Mouse (Mus musculus): ENCODE results near the gene Rpap1.
A peak's percentile ranks its signal among the peaks of the same experiment; 100 is the strongest.

Rpap1 gene

DNA sequence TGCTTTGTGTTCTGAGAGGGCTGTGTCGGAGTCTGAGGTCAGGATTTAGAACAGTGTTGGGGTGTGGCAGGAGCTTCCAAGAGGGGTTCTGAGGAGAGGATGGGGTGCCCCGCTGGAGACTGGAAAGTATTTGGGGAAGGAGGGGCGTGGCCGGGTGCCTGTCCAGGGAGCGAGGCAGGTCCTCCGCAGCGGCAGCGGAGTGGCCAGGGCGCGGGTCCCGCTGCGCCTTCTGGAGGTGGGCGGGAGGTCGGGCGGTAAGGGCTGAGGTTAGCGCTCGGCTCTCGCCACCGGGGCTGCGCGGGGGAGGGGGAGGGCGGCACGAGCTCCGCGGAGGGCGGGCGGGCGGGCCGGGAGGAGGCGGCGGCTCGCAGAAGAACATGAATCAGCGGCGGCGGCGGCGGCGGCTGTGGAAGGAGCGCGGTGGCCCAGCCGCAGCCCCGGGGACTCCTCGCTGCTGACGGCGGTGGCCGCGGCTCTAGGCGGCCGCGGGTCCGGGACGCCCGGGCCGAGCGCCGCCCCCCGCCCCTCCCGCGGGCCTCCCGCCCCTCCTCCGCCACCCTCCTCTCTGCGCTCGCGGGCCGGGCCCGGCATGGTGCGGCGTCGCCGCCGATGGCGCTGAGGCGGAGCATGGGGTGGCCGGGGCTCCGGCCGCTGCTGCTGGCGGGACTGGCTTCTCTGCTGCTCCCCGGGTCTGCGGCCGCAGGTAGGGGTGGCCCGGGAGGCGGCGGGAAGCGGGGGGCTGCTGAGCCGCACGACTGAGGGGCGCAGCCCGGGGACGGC lies 12.0 kb upstream of the Rpap1 start:
- peak; percentile 69 for DNase-seq (ENCODE audit: low spot score)

DNA sequence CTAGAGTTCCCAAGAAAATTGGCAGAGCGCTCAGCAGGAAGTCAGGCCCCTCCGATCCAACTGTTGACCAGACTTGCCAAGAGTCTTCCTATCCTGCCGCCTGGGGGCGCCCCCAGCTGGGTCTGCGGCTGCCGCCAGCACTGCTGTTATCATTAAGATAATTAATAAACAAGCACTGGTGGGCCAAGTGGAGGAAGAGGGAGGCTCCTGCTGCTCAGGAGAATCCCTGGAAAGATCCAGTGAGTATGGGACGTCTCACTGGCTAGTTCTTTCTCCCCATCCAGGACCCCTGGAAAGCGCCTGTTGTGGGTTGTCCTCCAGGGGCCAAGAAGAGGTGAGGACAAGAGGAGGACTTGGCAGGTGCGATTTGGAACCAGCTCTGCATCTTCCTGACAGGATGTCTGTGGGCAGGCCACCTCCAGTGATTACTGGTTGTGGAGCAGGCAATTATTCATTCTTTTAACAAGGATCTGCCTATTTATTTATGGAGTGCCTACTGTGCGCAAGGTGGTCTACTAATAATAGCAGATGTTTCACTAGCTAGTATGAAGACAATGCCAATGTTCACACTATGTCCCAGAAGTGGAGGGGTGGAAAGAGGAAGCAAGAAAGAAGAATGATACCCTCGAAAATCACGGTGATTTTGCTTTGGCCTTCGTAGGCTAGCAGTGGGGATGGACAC lies 11.1 kb upstream of the Rpap1 start:
- peak; percentile 81 for DNase-seq (ENCODE audit: low spot score)

DNA sequence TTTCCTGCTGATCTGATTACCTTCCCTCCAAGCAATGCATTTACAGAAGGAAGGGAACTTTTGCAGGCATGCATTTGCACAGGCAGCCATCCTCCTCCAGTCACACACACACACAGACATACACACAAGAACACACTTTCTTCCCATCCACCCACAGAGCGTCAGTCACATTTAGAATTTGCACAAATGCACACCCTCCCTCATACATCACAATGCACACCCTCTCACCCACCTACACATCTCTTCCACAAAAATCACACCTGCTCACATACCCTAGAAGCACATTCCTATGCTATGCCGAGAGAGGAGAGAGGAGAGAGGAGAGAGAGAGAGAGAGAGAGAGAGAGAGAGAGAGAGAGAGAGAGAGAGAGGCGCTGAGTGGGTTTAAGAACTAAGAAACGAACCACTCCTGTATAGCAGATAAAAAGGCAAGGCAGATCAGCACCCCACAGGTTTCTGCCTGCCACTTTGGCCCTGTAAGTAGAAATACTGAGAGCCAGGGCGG lies 10.0 kb upstream of the Rpap1 start, which contains the start of gene Tyro3:
Gene Tyro3 (plus strand): TSS at position 455 of the 505 bp plus-strand sequence.
- no peak for DNase-seq (ENCODE audit: low spot score)

DNA sequence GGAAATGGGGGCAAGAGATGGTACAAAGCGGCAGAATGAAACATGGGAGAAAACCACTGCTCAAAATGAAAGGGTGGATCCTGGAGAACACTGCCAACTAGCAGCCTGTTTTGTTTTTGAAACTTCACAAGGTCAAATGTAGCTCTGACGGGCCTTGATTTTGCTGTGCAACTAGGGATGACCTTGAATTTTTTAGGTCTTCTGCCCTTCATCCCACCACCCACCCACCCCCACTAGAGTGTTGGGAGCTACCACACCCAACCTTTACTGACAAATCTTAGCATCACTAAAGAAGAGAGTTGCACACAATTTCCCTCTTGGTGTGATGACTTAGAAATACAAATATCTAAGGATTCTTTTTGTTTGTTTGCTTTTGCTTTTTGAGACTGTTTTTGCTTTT lies 2.7 kb upstream of the Rpap1 start:
- DNase-seq (ENCODE audit: low spot score): no peak

DNA sequence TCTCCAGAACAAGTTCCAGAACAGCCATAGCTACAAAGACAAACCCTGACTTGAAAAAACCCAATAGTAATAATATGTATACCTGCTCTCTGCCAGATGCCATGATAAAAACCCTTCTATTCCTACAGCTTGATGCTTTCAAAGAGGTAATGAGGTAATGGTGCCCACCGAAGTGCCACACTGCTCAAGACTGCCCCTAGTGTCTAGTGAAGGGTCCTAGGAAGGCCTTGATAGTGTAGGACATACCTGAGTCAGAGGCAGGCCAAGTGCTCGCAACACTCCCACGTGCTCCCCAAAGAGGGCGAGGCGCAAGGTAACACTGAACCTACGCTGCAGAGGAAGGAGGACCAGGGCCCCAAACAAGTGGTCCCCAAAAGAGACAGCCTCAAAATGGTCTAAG lies 20.1 kb downstream of the Rpap1 start:
- DNase-seq (ENCODE audit: low spot score): no peak

DNA sequence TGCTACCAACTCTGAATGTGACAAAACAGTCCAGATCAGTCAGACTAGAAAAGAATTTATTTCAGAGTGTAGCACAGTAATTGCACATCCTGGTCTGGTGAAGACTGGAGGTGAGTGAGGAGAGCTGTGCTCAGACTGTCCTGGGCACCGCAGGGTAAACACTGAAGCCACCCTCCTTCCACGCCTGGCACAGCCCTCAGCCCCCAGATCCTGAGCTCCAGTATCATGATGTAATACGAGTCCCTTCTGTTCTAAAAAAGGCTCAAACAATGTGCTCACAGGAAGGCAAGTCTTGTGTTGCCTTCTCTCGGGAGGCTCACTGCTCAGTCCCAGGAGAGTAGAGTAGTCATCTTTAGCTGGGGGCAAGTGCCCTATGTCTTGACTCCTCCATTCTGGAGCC lies 23.4 kb downstream of the Rpap1 start:
- DNase-seq (ENCODE audit: low spot score): no peak

DNA sequence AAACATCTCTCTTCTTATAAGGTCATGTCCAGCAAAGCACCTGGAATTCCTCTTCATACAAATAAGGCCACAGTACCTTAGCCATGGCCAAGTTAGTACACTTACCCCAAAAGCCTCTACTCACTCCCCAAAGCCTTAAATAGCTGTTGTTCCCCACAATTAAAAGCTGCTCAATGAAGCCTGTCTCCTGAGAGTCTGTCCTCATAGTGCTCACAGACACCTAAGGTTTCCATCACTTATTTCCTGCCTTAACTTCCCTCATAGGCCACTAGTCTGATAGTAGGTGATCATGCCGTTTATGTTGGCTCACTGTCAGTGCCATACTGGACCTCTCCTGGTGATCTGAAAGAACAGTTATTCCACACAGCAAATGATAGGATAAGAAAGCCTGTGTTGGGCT lies 25.1 kb downstream of the Rpap1 start:
- DNase-seq (ENCODE audit: low spot score): no peak

DNA sequence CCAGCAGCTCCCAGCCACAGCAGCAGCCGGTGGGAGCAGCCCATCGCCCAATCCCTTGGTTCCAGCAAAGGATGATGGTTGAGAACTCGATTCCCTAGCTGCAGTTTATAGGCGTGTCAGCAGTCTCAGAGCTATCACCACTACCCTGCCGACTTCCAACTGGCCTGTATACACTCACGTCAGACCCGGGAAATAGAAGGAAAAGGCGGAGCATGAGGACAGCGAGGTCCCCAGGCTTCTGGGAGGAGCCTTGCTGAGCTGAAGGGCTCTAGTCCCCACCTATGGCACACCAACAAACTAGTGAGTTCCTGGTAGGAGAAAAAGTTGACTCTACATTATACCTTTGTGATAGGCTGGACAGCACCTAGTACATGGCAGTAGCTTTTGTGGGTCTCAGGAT lies 27.1 kb downstream of the Rpap1 start, which contains the start of gene Ltk:
Gene Ltk (minus strand): TSS at position 181 of the 400 bp plus-strand sequence.
- DNase-seq (ENCODE audit: low spot score): no peak

DNA sequence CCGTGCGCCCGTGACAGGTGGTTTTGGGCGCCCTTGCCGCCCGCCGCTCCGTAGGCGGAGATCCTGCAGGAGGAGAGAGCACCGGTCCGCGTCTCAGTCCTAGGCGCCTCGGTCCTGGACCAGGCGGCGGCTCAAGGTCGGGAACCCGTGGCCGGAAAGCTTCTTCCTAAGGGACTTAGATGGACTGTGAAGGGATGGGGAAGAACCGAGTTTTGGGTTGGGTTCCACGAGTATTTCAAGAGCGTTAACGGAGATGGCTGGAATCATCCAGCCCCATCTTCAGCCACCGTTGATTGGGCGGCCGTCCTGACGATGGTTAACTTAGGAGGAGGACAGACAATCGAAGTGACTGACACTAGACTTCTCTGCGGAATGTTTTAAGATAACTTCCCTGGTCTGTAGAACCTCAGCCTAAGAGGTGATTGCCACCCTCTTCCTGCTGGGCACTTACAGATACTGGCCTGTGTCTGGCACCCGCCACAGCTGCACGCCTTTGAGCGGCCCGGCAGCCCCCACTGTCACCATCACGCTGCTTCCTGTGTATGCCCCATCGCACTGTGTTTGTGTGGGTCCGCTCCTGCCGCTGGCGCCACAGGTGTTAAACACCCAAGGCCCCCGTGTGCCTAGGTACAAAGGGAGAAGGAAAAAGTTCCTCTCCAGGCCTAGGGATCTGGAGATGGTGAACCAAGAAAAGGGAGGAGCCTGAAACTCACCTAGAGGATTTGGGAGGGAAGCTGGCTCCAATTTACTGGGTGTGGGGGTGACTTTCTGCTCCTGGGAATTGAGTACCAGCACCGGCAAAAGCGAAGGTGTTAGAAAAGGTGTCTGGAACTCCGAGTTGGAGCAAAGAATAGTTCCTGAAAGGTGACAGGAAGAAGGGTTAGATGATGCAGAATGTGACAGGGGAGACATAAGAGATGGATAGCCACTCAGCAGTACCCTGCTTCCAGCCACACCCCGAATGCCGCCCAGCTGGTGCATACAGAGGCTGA lies 28.2 kb downstream of the Rpap1 start:
- DNase-seq (ENCODE audit: low spot score): no peak

DNA sequence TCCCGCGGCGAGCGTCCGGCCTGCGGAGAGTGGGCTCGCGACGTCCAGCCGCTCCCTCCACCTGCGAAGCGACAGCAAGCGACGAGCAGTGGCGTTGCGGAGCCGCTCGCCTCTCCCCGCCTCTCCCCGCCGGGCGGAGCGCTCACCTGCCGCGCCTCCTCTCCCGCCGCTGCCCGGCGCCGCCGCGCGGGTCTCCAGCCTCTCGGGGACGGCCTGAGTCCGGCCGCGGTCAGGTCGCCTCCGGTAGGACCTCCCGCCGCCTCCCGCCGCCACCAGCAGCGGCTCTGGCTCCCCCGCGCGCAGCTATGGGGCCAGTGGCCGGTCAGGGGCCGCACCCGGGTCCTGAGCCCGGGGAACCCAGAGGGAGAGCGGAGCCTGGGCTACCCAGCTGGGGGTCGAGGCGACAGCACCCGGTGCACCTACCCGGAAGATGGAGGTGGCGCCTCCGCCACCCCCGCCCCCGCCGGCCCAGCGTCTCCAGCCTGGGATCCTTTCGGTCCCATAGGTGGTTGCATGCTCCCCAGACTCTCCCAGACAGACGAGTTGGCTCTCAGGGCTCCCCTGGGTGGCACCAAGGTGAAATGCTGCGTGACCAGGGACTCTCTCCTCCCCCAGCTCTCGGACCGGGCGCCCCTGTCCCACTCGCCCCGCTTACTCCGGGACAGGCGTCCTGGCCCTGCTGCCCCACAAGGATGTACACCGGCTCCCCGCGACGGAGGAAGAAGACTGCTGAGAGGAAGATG lies 29.1 kb downstream of the Rpap1 start:
- peak; percentile 43 for DNase-seq (ENCODE audit: low spot score)

DNA sequence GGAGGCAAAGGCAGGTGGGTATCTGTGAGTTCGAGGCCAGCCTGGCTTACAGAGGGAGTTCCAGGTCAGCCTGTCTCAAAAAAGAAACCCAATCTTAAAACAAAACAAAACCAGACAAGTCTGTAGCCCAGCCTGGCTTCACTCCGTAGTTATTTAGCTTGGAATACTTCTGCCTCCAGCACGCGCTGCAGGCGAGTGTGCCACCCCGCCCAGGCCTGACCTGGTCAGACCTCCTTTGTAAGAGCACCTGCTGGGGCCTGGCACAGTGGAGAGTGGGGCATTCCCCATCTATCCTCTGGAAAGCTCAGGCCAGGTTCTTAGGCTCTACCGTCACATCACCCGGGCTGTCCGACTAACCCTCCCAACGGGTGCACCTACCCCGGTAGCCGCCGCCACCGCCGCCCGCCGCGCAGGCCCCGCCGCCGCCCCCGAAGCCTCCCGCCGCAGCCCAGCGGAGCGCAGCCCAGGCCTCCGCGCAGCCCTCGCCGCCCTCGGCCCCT lies 29.7 kb downstream of the Rpap1 start:
- DNase-seq (ENCODE audit: low spot score): no peak

DNA sequence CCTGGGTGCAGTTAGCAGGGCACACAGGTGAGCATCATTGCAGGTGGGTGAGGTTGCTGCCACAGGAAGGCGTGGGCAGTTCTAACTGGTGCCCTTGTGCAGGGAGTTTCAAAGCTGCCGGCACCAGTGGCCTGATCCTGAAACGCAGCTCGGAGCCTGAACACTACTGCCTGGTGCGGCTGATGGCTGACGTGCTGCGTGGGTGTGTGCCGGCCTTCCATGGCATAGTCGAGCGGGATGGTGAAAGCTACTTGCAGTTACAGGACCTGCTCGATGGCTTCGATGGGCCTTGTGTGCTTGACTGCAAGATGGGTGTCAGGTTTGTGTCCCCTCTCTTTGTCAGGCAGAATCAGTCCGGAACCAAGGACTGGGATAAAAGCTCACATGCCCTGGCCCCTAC lies 38.1 kb downstream of the Rpap1 start:
- DNase-seq (ENCODE audit: low spot score): no peak

DNA sequence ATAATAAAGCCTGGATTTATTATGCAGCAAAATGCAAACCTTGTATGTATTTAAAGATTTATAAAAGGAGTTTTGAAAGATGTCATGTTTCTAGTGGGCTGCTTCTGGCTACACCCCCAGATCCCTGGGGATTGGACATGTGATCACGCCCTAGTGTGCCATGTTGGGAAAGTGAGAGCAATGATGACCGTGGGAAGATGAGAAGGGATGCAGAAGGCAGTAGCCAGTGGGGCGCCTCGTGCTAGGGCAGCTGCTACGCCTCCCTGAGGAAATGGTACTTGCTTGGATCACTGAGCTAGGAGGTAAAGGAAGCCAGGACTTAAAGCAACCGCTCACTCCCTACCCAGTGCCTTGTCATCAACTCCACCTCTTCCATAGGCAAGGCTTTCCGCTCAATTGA lies 39.8 kb downstream of the Rpap1 start:
- no peak for DNase-seq (ENCODE audit: low spot score)

DNA sequence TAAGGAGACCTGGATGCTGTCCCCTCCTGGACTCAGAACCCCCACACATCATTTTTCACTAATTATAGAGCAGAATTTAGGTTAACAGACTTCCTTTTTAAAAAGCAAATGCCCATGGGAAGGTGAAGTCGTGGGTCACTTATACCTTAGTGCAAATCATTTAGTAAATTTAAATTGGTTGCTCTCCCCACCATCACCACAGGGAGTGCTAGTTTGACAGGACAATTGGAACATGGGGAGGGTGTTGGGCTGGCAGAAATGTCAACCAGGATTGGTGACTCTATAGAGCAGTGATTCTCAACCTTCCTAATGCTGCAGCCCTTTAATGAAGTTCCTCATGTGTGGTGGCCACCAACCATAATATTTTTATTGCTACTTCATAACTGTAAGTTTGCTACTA lies 42.1 kb downstream of the Rpap1 start:
- no peak for DNase-seq (ENCODE audit: low spot score)

DNA sequence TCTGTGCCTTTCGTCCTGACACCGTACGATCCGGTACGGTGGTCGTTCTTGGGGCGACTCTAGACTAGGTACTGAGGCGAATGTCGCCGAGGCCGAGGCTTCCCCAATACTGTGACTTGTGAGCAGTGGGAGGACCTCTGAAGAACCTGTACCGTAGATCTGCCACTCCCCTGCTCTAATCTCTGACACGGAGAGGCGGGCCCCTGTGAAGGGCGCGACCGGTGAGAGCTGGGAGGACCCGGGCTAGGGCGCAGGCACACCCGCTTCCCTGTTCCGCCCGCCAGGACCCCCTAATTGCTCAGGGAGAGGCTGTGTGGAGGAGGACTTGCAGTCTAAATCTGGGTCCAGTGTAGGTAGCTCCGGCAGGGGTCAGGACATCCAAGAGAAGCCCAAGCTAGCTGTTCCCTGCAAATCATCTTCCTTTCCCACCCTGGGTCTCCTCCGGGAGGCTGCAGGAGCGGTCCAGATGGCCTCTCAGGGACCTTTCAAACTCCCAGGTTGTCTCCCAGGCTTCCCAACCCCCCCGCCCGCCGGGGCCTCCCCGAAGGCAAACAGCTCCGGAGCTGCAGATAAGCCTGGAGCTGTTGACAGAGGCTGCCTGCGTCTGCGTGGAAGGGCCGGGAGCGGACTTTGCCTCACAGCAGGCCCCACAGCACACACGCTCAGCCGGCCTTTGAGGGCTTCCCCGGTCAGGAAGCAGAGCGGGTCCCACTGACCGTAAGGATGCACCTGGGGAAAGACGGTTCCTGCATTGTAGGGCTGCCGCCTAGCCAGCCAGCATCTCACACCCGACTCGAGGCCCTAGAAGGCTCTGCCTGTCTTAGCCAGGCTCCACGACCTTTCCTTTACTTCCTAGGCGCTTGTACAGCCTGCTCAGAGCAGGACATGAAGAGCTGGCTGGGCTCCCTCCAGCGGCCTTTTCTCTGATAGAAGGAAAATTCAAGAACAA lies 42.9 kb downstream of the Rpap1 start:
- peak; percentile 42 for DNase-seq (ENCODE audit: low spot score)

DNA sequence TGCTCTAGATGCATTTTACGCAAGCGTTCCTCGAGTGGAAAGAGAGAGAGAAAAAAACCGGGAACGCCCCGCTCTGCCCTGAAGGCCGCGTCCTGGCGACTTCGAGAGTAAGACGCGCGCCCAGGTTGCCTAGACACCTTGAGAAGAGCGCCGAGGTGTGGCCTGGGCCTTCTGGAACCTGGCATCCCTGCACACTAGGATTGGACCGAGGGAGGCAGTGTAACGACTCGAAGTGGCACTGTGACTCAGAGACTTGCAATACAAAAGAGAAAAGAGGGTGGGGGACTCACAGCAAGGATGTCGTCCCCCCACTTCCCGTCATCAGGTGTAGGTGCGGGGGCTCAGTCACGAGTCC lies 43.6 kb downstream of the Rpap1 start:
- DNase-seq (ENCODE audit: low spot score): no peak

DNA sequence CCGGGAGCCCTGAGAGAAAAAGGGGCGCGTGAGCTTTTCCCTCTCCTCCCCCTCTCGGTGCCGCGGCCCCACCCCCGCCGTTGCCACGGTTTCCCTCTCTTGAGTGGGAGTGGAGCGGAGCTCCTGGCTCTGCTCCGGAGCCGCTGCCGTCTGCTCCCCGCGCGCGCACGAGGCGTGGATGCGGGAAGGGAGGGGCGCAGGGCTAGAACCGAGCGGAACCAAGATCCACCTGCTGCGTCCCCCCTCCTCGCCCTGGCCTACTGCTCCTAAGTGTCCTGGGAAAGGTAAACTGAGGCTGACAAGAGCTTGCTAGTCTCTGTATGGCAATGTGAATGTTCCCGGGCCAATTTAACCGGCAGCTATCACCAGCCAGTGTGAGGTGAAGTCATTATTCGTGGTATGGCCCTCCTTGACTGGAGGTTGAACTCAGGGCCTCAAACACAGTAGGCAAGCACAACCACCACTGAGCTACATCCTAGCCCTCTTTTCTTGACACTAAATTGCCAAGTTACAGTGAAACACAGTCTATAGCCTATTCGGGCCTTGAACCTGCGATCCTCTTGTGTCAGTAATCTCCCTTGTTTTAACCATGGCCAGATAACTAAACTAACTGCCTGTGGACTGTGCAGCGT lies 44.0 kb downstream of the Rpap1 start:
- no peak for DNase-seq (ENCODE audit: low spot score)

DNA sequence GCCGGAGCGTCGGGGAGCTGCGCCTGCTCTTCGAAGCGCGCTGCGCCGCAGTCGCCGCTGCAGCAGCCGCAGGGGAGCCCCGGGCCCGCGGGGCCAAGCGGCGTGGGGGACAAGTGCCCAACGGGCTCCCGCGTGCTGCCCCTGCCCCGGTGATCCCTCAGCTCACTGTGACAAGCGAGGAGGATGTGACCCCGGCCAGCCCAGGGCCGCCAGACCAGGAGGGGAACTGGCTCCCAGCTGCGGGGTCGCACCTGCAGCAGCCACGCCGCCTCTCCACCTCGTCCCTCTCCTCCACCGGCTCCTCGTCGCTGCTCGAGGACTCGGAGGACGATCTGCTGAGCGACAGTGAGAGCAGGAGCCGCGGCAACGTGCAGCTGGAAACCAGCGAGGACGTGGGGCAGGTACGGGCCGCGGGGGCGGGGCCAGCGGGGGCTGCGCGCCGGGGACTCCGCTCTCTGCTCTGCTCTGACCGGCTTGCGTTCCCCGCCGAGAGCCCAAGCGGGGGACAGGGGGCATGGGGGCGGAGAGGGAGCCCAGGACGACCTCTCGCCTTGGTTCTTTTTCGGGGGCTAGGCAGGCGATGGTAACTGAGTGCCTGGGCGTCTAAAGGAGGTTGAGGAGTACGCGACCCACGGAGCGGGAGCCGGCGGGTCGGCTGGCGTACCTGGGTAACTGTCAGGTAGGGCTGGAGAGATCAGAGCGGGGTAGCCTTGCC lies 44.7 kb downstream of the Rpap1 start:
- peak; percentile 56 for DNase-seq (ENCODE audit: low spot score)
